Mouse (Mus musculus) stomach, embryonic 16.5 days (tissue): ENCODE results near the gene Nrg3. TPM values are rescaled to one million over a fixed set of nuclear protein-coding genes. Genes with fewer than 3 reads are reported as not detected.

Experiments
- ATAC-seq: fragments of 200-750 bp; cut with Nextera tagmentation; 2 replicates; pipeline ENCODE4 v1.8.0; 2017; ENCODE audit warnings: moderate number of reproducible peaks, moderate TSS enrichment; ENCODE audit not compliant: insufficient read depth, low FRiP score
- H3K27ac ChIP-seq: fragments of 300-500 bp; sonication (generic); 2 replicates; pipeline ENCODE4 v1.5.1; 2014; ENCODE audit warnings: low read length
- H3K27me3 ChIP-seq: fragments of 300-500 bp; sonication (generic); 2 replicates; pipeline ENCODE4 v1.6.1; 2014; ENCODE audit warnings: low read length, control low read depth, mixed read lengths; ENCODE audit not compliant: control insufficient read depth, insufficient read depth
- H3K36me3 ChIP-seq: fragments of 300-500 bp; sonication (generic); 2 replicates; pipeline ENCODE4 v1.6.1; 2014; ENCODE audit warnings: low read length; ENCODE audit not compliant: control insufficient read depth, insufficient read depth
- H3K4me1 ChIP-seq: fragments of 300-500 bp; sonication (generic); 2 replicates; pipeline ENCODE4 v1.6.1; 2014; ENCODE audit warnings: low read length, control low read depth, mixed read lengths; ENCODE audit not compliant: control insufficient read depth, insufficient read depth
- H3K4me2 ChIP-seq: fragments of 300-500 bp; sonication (generic); 2 replicates; pipeline ENCODE4 v1.6.1; 2014; ENCODE audit warnings: low read depth, low read length, mixed read lengths
- H3K4me3 ChIP-seq: fragments of 300-500 bp; sonication (generic); replicated peaks from 2 replicates; pipeline ENCODE4 v1.5.1; 2014; ENCODE audit warnings: mild to moderate bottlenecking, low read length
- H3K9ac ChIP-seq: fragments of 300-500 bp; sonication (generic); 2 replicates; pipeline ENCODE4 v1.6.1; 2014; ENCODE audit warnings: low read length
- H3K9me3 ChIP-seq: fragments of 300-500 bp; sonication (generic); replicated peaks from 2 replicates; pipeline ENCODE4 v1.6.1; 2016; ENCODE audit warnings: low read length, control low read depth; ENCODE audit not compliant: control insufficient read depth
- WGBS: fragments of 180-500 bp; shearing (Covaris S2); extraction: QIAGEN DNeasy Blood & Tissue Kit; methylation state at CpG from one replicate; pipeline ENCODE4 v1.1.7; 2014; 5-methylcytosine and 5-hydroxymethylcytosine counted together
- polyA plus RNA-seq: library from polyadenylated mRNA; unstranded; fragments of >200 nt; fragmentation: Nextera tagmentation; extraction: Ambion mirVana; gene quantifications from 2 replicates; pipeline ENCODE4 v1.2.1, GENCODE M21; 2015

The Nrg3 gene
- polyA plus RNA-seq, 1 experiment from 2014 or later = 0.49 TPM

- no peak for ATAC-seq
- no peaks in the 10 kb centered on the region for H3K4me1 ChIP-seq
- 86% methylated on average over 1 of the region's 1 CpGs for WGBS
Measured at GRCm38 (mm10) chr14:38937481-38937880, 535.4 kb downstream of the Nrg3 start.

GRCm38 (mm10) chr14:38936483-38937054, 536.3 kb downstream of the Nrg3 start:
- H3K27me3 ChIP-seq = no peaks in the 10 kb centered on the region
- H3K36me3 ChIP-seq = no peaks in the 10 kb centered on the region
- H3K27ac ChIP-seq = no peak overlapping the region
- WGBS = 63% methylated on average over 2 of the region's 2 CpGs
- H3K9ac ChIP-seq = no peak overlapping the region
- no peaks in the 10 kb centered on the region for H3K4me1 ChIP-seq
- no peak for ATAC-seq
- H3K4me2 ChIP-seq = no peak overlapping the region
- H3K9me3 ChIP-seq = no peaks in the 10 kb centered on the region
- H3K4me3 ChIP-seq = no peak overlapping the region

More at GRCm38 (mm10) chr14:38937481-38937880, 535.4 kb downstream of the Nrg3 start:
- no peak overlapping the region for H3K9ac ChIP-seq
- no peaks in the 10 kb centered on the region for H3K27me3 ChIP-seq
- H3K4me3 ChIP-seq = no peak overlapping the region
- no peaks in the 10 kb centered on the region for H3K9me3 ChIP-seq
- H3K36me3 ChIP-seq = no peaks in the 10 kb centered on the region
- no peak overlapping the region for H3K4me2 ChIP-seq
- no peak overlapping the region for H3K27ac ChIP-seq

GRCm38 (mm10) chr14:38923652-38924051, 549.2 kb downstream of the Nrg3 start:
- no peak overlapping the region for H3K4me2 ChIP-seq
- no peak for ATAC-seq
- 71% methylated on average over 1 of the region's 1 CpGs for WGBS
- H3K9ac ChIP-seq = no peak overlapping the region
- no peaks in the 10 kb centered on the region for H3K9me3 ChIP-seq
- H3K4me1 ChIP-seq = no peaks in the 10 kb centered on the region
- H3K27ac ChIP-seq = no peak overlapping the region
- no peaks in the 10 kb centered on the region for H3K36me3 ChIP-seq
- no peaks in the 10 kb centered on the region for H3K27me3 ChIP-seq
- no peak overlapping the region for H3K4me3 ChIP-seq

- no peak overlapping the region for H3K9ac ChIP-seq
- H3K4me2 ChIP-seq = no peak overlapping the region
- ATAC-seq = no peak
- H3K9me3 ChIP-seq = no peaks in the 10 kb centered on the region
- H3K4me1 ChIP-seq = no peaks in the 10 kb centered on the region
- H3K4me3 ChIP-seq = no peak overlapping the region
- no peak overlapping the region for H3K27ac ChIP-seq
- 80% methylated on average over 2 of the region's 2 CpGs for WGBS
- no peaks in the 10 kb centered on the region for H3K27me3 ChIP-seq
- no peaks in the 10 kb centered on the region for H3K36me3 ChIP-seq
Measured at GRCm38 (mm10) chr14:38920800-38921199, 552.1 kb downstream of the Nrg3 start.

GRCm38 (mm10) chr14:38870591-38870990, 602.3 kb downstream of the Nrg3 start:
- H3K27ac ChIP-seq = no peak overlapping the region
- H3K36me3 ChIP-seq = no peaks in the 10 kb centered on the region
- no peaks in the 10 kb centered on the region for H3K27me3 ChIP-seq
- no peak overlapping the region for H3K9ac ChIP-seq
- no peak overlapping the region for H3K4me3 ChIP-seq
- no peaks in the 10 kb centered on the region for H3K4me1 ChIP-seq
- no peaks in the 10 kb centered on the region for H3K9me3 ChIP-seq
- WGBS = 53% methylated on average over 2 of the region's 2 CpGs
- ATAC-seq = no peak
- H3K4me2 ChIP-seq = no peak overlapping the region

- ATAC-seq = no peak
- H3K27ac ChIP-seq = no peak overlapping the region
- H3K4me2 ChIP-seq = no peak overlapping the region
- no peak overlapping the region for H3K9ac ChIP-seq
- WGBS = 88% methylated on average over 1 of the region's 1 CpGs
- no peaks in the 10 kb centered on the region for H3K4me1 ChIP-seq
- no peaks in the 10 kb centered on the region for H3K9me3 ChIP-seq
- no peaks in the 10 kb centered on the region for H3K27me3 ChIP-seq
- H3K36me3 ChIP-seq = no peaks in the 10 kb centered on the region
- H3K4me3 ChIP-seq = no peak overlapping the region
Measured at GRCm38 (mm10) chr14:38847566-38847965, 625.3 kb downstream of the Nrg3 start.

GRCm38 (mm10) chr14:38847091-38847490, 625.8 kb downstream of the Nrg3 start:
- WGBS = 78% methylated on average over 1 of the region's 1 CpGs
- H3K4me1 ChIP-seq = no peaks in the 10 kb centered on the region
- no peak overlapping the region for H3K9ac ChIP-seq
- ATAC-seq = no peak
- no peak overlapping the region for H3K4me2 ChIP-seq
- no peaks in the 10 kb centered on the region for H3K27me3 ChIP-seq
- H3K9me3 ChIP-seq = no peaks in the 10 kb centered on the region
- no peak overlapping the region for H3K27ac ChIP-seq
- no peaks in the 10 kb centered on the region for H3K36me3 ChIP-seq
- no peak overlapping the region for H3K4me3 ChIP-seq

- Histone ChIP-seq H3K36me3 (no peaks in the 10 kb centered on the region), H3K9ac (no peak overlapping the region)
- ATAC-seq = no peak
Measured at GRCm38 (mm10) chr14:38835006-38835405, 637.9 kb downstream of the Nrg3 start.

GRCm38 (mm10) chr14:38824891-38825290, 648.0 kb downstream of the Nrg3 start:
- ATAC-seq = no peak
- no peaks in the 10 kb centered on the region for H3K4me1 ChIP-seq
- WGBS = 79% methylated on average over 1 of the region's 1 CpGs

More at GRCm38 (mm10) chr14:38835006-38835405, 637.9 kb downstream of the Nrg3 start:
- whole genome bisulfite sequencing = 75% methylated on average over 4 of the region's 4 CpGs
- Histone ChIP-seq H3K27ac (no peak overlapping the region), H3K4me1 (no peaks in the 10 kb centered on the region), H3K27me3 (no peaks in the 10 kb centered on the region), H3K4me2 (no peak overlapping the region), H3K4me3 (no peak overlapping the region), H3K9me3 (no peaks in the 10 kb centered on the region)

More at GRCm38 (mm10) chr14:38824891-38825290, 648.0 kb downstream of the Nrg3 start:
- H3K27ac ChIP-seq = no peak overlapping the region
- H3K4me2 ChIP-seq = no peak overlapping the region
- no peaks in the 10 kb centered on the region for H3K27me3 ChIP-seq
- no peak overlapping the region for H3K9ac ChIP-seq
- no peaks in the 10 kb centered on the region for H3K9me3 ChIP-seq
- no peaks in the 10 kb centered on the region for H3K36me3 ChIP-seq
- H3K4me3 ChIP-seq = no peak overlapping the region
